Mouse (Mus musculus) embryo, embryonic 9.5 days (tissue): ENCODE results near the gene Src.
A peak's percentile ranks its signal among the peaks of the same experiment; 100 is the strongest.

ENCODE experiments used
- DNase-seq: peaks from one replicate; pipeline ENCODE4 v3.0.0-alpha.2; 2017; ENCODE audit errors: extremely low spot score

Gene Src

DNA sequence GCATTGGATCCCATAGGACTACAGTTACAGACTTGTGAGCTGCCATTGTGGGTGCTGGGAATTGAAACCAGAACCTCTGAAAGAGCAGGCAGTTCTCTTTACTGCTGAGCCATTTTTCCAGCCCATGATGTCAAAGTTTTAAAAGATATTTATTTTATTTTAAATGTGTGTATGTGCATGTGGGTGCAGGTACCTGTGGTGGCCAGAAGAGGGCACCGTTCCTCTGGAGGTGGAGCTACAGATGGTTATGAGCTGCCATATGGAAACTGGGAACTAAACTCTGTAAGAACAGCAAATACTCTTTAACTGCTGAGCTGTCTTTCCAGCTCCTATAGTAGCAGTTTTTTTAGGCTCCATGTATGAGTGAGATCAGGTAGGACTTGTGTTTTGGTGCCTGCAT is 23.1 kb downstream of the Src start:
- DNase-seq, result no peak

DNA sequence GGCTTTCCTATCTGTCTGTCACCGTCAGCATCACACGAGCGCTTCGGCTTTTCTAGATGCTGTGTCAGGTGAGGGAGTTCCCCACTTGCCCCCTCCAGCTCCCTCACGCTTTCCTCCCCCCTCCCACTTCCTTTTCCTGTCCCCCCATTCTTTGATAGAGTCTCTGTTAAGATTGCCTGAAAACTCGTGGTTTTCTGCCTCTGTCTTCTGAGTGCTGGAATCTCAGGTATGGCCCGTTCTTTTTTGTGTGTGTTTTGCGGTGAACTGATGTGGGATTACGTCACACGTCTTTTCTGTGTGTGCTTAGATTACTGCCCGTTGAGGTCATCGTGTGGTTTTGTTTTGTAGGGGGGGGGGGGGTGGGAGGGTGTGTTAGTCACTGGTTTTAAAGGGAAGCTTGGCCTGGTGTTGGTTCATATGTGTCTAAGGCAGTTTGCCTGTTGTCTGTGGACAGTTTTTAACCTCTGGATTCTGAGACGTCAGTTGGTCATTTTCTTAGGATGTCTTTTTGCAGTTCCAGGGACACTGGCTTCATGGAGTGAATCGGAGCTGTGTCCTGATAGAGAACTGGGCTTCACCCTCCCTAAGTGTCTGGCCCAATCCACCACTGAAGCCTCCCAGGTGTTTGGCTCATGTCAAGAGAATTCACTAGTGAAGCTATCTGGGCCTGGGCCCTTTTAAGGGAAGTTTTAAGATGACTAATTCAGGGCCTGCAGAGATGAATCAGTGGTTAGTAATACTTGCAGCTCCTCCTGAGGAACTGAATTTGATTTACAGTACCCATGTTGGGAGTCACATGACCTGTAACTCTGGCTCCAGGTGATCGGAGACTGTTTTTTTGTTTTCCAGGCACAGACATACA is 29.3 kb downstream of the Src start:
- DNase-seq, result no peak

DNA sequence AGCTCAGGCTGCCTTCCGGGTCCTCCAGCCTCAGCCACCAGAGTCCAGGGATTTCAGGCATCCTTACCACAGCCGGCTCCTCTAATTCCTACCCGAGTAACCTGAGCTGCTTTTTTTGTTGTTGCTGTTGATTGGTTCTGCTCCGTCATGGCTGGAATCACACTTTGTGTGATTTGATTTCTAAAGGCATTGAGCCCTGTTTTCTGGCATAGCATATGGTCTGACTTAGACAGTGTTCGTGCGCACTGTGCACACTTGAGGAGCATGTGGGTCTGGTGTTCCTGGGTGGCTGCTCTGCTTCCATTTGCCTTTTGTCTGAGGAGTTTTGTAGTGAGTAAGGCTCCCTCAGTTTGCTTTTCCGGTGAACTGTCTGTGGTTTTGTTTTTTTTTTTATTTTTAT is 30.1 kb downstream of the Src start:
- no peak for DNase-seq

DNA sequence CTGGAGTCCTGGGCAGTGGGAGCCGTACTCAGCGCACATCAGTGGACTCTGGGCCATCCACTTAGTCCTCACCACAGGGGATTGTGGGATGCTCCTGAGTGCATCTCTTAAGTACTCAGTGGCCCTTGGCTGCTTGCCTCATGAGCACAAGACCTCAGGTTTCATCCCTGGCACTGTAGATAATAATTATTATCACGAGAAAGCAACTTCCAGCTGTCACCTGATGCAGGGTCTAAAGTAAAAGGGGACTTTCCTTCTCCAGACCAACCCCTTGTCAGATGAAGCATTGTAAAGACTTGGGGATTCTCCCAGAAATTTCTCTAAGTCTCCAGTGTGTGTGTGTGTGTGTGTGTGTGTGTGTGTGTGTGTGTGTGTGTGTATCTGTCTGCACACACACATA is 32.7 kb downstream of the Src start:
- DNase-seq, result no peak

DNA sequence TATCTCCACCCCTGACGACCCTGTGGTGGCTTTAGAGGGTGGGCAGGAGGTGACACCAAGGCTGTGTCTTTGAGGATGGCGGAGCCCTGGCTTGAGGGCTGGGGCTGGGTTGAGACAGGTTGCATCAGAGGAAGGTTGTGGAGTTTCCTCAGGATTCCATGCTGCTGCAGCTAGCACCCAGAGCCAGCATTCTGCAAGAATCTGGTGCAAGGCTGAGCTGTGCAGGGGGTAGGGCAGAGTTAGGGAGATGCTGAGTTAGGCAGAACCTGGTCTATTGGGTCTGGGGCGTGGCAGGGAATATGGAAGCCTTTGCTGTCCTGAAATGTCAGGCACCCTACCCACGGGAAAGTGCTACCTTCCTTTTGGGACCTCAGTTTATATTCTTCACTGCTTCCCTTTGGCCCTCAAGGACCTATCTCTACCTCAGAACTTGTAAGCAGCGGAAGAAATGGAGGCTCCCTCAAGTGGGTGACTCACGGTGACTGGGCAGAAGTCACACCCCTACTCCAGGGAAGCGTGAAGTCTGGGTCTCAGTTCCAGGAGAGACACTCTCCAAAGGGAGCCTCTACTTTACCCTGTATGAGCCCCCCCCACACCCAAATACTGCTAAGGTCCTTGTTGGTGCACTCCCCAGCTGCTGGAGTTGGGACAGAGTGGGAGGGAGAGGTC is 33.3 kb downstream of the Src start:
- no peak for DNase-seq

DNA sequence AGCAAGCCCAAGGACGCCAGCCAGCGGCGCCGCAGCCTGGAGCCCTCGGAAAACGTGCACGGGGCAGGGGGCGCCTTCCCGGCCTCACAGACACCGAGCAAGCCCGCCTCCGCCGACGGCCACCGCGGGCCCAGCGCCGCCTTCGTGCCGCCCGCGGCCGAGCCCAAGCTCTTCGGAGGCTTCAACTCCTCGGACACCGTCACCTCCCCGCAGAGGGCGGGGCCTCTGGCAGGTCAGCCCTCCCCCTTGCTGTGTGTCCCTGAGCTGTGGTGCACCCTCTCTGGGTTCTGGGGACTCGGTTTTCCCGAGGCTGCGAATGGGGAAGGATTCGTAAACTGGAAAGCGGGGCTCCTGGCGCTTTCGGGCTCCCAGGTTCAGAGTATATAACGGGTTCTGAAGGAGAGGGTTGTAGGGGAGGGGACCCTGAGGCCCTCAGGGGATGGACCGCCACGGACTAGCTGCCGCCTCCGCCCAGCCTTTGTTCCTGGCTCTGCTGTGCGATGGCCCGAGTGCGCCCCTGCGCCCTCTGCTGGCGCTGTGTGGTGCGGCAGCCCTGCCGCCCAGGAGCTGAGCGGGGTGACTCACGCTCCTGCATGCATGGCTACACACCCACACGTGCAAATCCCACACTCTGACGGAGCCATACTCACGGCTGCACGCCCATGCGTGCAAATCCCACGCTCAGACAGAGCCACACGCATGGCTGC is 39.0 kb downstream of the Src start:
- DNase-seq, result peak; percentile 96

DNA sequence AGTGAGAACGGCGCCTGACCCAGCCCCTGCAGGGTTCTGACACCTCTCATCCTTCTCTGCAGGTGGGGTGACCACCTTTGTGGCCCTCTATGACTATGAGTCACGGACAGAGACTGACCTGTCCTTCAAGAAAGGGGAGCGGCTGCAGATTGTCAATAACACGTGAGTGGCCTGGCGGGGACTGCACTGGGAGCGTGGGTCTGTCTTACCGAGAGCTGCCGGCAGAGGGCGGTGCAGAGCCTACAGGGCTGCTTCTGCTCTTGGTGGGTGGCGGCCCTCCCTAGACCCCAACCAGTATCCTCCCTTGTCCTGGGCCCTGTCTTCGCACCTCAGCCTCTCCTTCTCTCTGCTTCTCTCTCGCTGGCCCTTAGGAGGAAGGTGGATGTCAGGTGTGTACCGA is 40.2 kb downstream of the Src start:
- peak; percentile 89 for DNase-seq

DNA sequence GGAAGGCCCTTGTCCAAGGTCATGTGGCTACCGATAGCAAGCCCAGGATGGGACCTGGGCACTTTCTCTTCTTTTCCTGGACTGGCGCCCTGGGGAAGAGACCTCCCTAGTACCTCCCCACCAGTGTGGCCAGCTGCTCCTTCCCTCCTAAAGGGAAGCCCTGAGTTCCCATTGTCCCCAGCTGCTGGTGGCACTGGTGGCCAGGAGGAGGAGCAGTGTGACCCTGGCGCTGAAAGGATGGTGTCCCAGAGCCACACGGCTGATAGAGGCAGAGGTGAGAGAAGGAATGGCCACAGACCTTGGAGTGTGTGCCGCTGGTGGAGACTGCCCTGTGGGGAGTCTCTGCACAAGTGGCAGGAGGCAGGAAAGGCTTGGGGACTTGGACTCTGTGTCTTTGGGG is 41.5 kb downstream of the Src start:
- no peak for DNase-seq

DNA sequence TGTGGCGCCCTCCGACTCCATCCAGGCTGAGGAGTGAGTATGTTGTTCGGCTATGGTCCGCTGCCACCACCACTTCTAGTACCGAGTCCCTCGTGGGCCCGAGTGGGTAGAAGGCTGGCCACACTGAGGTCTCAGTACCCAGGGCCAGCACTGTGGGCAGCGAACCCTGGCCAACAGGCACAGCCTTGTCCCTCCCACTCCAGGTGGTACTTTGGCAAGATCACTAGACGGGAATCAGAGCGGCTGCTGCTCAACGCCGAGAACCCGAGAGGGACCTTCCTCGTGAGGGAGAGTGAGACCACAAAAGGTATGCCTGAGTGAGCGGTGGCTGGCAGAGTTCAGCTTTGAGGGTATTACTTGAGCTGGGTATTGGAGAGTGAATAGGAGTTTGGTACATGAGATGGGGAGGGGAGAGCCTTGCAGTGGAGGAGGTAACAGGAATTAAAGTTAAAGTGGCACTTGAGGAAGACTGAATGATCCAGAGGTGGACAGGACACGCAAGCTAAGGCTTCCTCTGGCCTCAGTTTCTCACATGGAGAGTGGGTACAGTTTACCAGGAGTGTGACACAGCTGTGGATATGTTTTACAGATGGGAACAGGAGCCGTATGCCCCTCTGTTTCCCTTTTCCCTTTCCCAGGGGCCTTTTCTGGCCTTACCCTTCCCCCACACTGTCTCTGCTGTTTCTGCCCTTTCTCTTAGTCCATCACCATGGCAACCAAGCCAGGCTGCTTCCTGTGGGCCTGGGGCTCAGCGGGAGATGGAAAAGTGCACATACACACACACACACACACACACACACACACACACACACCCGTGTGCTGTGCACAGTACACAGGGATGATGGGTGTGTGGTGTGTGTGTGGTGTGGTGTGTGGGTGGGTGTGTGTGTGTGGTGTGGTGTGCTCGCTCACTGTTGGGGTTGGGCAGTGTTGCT is 44.8 kb downstream of the Src start:
- DNase-seq, result peak; percentile 84

DNA sequence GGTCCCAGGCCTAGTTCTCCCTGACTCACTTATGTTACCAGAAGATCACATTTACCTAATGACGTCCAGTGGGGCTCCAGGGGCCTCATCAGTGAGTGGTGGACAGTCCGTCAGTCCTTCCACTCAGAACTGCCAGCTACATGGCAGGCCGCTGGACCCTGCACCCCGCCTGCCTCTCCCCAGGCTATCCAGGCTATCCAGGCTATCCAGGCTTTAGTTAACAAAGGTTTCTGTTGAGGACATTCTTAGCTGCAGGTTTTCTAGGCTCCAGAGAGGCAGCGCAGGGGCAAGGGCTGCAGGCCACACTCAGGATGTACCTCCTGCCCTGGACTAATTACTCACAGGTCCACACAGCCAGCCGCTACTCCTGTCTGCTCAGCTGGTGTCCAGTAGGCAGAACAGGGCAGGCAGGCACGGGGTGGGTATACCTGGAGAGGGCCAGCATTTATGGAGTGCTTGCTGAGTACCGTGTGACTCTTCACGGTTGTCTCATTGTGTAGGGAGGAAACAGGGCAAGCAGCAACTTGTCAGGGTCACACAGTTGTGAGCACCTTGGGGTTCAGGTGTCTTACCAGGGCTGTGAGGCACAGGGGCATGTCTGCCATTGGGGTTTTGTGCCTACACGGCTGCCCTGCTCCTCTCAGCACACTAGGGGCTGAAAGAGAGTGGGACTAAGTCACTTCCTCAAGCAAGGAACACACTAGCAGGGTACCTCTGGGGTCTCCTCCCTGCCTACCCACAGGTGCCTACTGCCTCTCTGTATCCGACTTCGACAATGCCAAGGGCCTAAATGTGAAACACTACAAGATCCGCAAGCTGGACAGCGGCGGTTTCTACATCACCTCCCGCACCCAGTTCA is 45.9 kb downstream of the Src start:
- peak; percentile 66 for DNase-seq

DNA sequence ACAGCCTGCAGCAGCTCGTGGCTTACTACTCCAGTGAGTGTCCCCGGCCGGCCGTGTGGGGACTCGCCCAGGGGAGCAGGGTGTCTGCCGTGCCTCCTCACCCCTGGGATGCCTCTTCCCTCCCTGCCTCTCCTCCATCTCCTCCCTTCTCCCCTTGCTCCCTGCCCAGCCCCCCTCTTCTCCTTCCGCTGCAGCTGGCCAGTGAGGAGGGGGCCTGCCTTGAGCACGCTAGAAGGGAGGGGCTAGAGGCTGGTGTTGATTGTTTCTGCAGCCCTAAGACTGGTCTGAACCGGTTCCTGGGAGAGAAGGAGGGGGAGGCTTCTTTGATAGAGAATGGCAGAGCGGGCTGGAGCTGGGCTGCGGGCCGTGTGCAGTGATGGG is 46.5 kb downstream of the Src start:
- peak; percentile 94 for DNase-seq

DNA sequence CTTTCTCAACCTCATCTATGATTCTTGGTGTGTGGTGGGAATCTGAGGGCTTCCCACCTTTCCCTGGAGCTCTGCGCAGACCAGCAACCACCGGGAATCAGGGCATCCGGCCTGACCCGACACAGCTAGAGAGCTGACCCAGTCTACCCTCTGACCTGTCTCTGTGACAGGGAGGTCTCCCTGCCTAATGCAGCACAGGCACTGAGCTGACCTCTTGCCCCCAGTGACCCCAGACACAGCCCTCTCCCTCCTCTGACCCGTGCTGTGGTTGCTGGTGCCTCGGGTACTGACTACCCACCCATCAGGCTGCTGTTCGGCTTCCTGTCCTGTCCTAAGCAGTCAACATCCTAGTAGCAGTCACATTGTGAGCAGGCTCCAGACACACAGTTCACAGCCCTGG is 48.6 kb downstream of the Src start:
- DNase-seq, result peak; percentile 78

DNA sequence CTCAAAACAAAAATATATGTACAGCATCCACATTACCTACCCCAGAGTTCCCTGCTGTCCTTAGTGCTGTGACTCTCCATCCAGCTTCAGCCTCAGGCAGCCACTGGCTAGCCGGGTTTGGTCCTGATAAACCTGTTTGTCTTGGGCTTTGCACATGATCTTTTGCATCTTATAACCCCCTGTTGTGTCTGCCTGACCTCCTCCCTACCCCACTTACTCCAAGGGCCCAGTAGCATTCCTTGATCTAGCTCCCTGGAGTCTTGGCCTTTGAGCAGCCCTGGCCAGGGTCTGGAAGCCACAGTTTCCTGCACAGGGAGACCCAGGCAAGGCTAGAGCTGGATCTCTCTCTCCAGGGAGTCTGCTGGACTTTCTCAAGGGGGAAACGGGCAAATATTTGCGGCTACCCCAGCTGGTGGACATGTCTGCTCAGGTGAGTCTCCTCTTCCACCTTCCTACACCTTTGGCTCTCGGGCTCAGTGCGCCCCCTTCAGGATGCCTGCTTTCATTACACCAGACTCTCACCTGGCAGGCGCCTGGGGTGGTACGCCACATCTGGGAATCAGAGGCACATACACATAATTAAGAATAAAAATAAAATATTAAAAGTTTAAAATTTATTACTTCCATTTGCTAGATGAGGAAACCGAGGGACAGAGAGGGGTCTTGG is 50.0 kb downstream of the Src start:
- DNase-seq, result no peak

DNA sequence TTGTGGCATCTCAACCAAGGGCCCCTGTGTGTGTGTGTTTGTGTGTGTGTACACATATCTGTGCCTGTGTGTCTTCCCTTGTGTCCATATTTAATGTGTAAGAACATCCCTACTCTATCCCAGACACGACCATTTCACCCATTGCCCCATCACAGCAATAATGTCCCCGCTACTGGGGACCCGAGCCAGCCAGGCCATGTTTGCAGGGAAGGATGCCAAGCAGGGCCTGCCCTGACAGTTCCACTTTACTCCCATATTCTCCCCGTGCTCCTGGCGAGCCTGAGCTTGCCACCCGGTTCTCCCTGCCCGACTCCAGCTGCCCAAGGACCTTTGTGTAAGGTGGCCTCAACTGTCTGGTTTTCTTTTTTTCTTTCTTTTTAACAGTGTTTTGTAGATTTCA is 53.0 kb downstream of the Src start:
- DNase-seq, result no peak

DNA sequence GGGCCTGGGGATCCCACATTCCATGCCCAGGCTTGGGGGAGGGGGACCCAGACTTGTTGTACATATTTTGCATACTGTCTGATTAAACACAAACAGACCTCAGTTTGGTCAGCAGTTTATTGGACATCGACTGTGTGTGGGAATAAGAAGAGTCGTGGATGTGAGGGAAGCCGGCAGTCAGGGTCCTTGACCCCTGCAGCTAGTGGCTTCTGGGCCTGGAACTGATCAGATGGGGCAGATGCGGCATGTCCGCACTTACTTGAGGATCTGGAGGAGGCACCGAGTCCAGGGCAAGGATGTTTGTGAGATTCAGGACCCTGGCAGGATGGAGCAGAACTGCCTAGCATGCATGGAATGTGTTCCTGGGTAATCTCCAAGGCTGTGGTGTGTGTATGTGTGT is 53.5 kb downstream of the Src start:
- no peak for DNase-seq

DNA sequence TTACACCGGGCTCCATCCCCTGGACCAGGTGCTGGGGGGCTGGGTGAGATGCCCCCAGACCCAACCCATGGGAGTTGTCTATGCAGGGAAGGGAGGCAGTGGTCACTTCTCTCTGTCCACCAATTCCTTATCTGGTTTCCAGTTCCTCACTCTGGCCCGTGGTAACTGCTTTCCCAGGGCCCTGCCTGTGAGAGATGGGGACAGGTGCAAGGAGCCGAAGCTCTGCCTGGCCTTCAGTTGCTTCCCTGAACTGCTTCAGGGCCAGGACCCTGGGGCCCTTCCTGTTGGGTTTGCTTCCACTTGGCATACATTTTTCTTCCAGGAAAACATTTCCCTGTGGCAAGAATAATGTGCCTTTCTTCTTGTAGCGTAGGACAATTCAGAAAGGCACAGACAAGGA is 54.2 kb downstream of the Src start:
- DNase-seq, result no peak

DNA sequence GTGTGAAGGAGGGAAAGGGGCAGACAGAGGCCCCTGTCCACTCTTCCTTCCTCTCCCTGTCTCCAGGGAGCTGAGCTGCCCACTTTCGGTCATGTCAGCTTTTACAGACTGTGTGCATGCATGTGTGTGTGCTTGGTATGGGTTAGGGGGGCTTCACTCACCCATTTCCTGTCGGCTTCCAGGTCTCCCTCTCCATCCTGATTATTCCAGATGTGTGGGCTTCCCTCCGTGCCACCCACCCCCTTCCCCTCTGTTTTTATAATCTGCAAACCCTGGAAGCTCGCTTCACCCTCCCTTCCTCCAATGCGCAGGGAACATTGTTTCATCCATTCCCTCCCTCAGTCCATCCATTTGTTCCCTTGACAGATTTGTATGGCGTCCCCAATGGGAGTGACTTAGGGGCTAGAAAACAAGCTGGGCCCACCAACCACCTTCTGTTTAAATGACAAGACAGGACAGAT is 56.1 kb downstream of the Src start:
- DNase-seq, result no peak

DNA sequence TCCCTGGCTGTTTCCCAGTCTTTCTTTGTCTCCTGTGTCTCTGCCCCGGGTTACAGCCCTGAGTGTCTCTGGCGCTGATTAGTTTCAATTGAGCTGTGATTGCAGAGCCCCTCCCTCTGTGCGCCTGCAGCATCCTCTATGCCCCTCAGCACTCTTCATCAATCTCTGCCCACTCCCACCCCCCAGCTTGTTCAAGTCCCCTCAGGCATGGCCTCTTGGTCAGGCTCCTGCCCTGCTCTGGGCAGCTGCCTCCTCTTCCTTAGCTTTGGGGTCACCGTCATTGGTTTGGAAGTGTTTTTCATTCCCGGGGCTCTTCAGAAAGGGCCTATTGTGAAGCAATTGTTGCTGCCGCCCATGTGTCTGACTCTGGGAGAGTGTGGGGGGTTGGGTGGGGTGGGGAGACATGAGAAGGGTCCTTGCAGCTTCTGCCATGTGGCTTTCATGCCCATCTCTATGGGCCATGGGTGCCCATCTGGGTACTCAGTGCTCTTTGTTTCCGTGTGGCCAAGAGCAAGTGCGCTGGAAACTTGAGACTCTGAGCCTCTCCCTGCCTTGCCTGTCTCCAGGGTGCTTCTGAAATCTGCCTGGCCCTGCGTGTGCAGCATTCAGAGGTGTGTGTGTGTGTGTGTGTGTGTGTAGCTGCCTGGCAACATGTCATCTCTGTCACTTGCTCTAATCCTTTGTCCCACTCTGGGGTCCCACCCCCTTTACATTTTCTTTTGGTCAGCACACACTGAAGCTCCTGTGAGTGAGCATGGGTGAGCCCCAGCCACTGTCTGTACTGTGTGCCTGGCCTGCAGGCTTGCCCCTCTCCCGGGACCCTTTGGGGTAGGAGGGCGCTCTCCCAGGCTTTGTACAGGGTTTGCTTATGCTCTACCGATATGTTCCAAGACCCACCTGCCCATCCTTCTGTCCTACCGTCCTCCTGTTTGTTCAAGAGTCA is 57.5 kb downstream of the Src start:
- peak; percentile 66 for DNase-seq

DNA sequence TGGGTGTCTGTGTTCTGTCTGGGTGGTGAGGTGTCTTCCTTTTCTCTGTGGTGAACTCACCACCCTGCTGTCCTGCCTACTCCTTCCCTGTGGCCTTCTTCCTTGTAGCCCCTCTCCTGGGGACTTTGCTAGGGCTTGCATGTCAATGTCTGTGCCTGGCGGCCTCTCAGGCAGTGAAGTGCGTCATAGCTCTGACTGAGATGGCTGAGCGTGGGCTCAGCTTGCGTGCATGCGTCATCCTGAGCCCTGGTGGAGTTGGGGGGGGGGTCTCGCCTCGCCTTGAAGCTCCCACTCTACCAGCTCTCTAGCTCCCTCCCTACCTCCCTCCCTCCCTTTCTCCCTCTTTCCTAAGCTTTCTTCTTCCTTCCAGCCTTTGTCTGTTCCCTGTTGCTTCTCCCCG is 60.4 kb downstream of the Src start:
- DNase-seq, result no peak
